Mouse (Mus musculus) bone marrow, adult 2 months (tissue): ENCODE results near the gene Saa4.

Experiments used
- CTCF ChIP-seq: fragments of 200-500 bp; IDR thresholded peaks from 2 replicates; pipeline ENCODE4 v1.5.1; 2011; ENCODE audit warnings: low read length, control low read depth; ENCODE audit not compliant: control insufficient read depth, insufficient read depth
- POLR2A ChIP-seq: fragments of 200-500 bp; IDR thresholded peaks from 2 replicates; pipeline ENCODE4 v1.6.1; 2011; ENCODE audit warnings: low read depth, mild to moderate bottlenecking, control low read depth, low read length, borderline replicate concordance; ENCODE audit not compliant: control insufficient read depth

- TF ChIP-seq CTCF, result no peak
- no peak for TF ChIP-seq POLR2A
Measured at GRCm38 (mm10) chr7:46762601-46763000, 30.2 kb upstream of the Saa4 start.
